Mouse (Mus musculus): ENCODE measurements at regions not wholly inside any gene's neighbourhood (a gene's known extent, or its start where the extent isn't known, plus 50 kb on each side); places are given as distances from the start of the nearest gene placed in this dataset.
"Not testable (repeated sequence)": the region's sequence is repeated elsewhere in the genome, so short reads cannot be mapped to it uniquely, and the experiment has no call there.

GRCm38 (mm10) chr17:50419551-50419950 lies 89.7 kb upstream of the Plcl2 start:
- not testable (repeated sequence) for ATAC-seq (ENCODE audit: insufficient number of reproducible peaks, insufficient read depth, low FRiP score, low TSS enrichment, low read depth); H3K36me3 ChIP-seq; H3K4me1 ChIP-seq (replicated peaks); H3K27ac ChIP-seq; H3K9me3 ChIP-seq; H3K9ac ChIP-seq (replicated peaks); H3K27me3 ChIP-seq; H3K4me3 ChIP-seq (replicated peaks); H3K4me2 ChIP-seq

- no peaks in the 10 kb centered on the region for H3K27me3 ChIP-seq
- H3K36me3 ChIP-seq = no peaks in the 10 kb centered on the region
- H3K27ac ChIP-seq = no peak overlapping the region
- H3K4me1 ChIP-seq (replicated peaks) = no peaks in the 10 kb centered on the region
- ATAC-seq (ENCODE audit: insufficient number of reproducible peaks, insufficient read depth, low FRiP score, low TSS enrichment, low read depth) = 0 out of 2 replicates have a peak, but pooled peaks have one; percentile 66
- no peak overlapping the region for H3K4me2 ChIP-seq
- WGBS = 87% methylated on average over 7 of the region's 12 CpGs
- 0 out of 2 replicates have a peak, but pooled peaks cover 8% of the 10 kb centered on the region for H3K9me3 ChIP-seq
- no peak overlapping the region for H3K9ac ChIP-seq (replicated peaks)
- H3K4me3 ChIP-seq (replicated peaks) = no peak overlapping the region
Measured at GRCm38 (mm10) chr17:50419966-50420365, 89.2 kb upstream of the Plcl2 start.

DNA sequence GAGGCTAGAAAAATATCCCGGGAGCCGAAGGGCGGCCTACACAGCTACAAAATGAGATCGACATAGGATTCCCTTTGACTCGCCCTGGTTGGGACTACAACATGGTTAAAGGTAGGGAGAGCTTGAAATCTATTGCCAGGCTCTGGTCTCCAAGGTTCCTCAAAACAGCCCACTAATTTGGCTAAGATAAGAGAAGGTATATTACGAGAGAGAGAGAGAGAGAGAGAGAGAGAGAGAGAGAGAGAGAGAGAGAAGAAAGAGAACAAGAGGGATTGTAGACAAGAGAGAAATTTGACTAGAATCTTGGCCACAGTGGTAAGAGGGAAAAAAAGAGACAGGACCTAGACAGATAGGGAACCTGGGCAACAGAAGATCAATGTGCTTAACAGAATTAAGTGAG lies 88.5 kb upstream of the Plcl2 start:
- Histone ChIP-seq H3K27me3 (no peaks in the 10 kb centered on the region), H3K27ac (no peak overlapping the region), H3K36me3 (no peaks in the 10 kb centered on the region), H3K4me1 (replicated peaks) (no peaks in the 10 kb centered on the region), H3K4me3 (replicated peaks) (no peak overlapping the region), H3K4me2 (no peak overlapping the region), H3K9ac (replicated peaks) (no peak overlapping the region), H3K9me3 (0 out of 2 replicates have a peak, but pooled peaks cover 8% of the 10 kb centered on the region)
- WGBS = 90% methylated on average over 6 of the region's 6 CpGs
- no peak for ATAC-seq (ENCODE audit: insufficient number of reproducible peaks, insufficient read depth, low FRiP score, low TSS enrichment, low read depth)

DNA sequence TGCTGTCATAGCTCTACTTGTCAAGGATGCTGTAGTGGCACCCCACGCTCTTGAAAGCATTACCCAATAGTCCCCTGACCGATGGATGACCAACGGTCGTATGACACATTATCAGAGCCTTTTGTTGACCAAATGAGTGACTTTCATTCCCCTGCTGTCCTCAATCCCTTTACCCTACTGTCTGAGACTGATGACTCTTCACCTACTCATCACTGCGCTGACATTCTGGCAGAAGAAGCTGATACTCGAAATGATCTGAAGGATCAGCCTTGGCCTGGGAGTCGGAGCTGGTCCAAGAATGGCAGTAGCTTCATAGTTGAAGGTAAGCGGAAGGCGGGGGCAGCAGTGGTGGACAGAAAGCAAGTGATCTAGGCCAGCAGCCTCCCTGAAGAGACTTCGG lies 87.7 kb upstream of the Plcl2 start:
- Histone ChIP-seq H3K4me2 (no peak overlapping the region), H3K4me3 (replicated peaks) (no peak overlapping the region), H3K27me3 (no peaks in the 10 kb centered on the region), H3K36me3 (no peaks in the 10 kb centered on the region), H3K9me3 (0 out of 2 replicates have a peak, but pooled peaks cover 8% of the 10 kb centered on the region), H3K4me1 (replicated peaks) (no peaks in the 10 kb centered on the region), H3K27ac (no peak overlapping the region), H3K9ac (replicated peaks) (no peak overlapping the region)
- 92% methylated on average over 10 of the region's 10 CpGs for WGBS
- ATAC-seq (ENCODE audit: insufficient number of reproducible peaks, insufficient read depth, low FRiP score, low TSS enrichment, low read depth) = no peak

- H3K27ac ChIP-seq = no peak overlapping the region
- no peaks in the 10 kb centered on the region for H3K36me3 ChIP-seq
- H3K4me2 ChIP-seq = no peak overlapping the region
- 0 out of 2 replicates have a peak, but pooled peaks cover 5% of the 10 kb centered on the region for H3K27me3 ChIP-seq
- no peak for ATAC-seq (ENCODE audit: insufficient number of reproducible peaks, insufficient read depth, low FRiP score, low TSS enrichment, low read depth)
- no peaks in the 10 kb centered on the region for H3K9me3 ChIP-seq
- 92% methylated on average over 3 of the region's 3 CpGs for WGBS
- H3K4me3 ChIP-seq (replicated peaks) = no peak overlapping the region
- no peaks in the 10 kb centered on the region for H3K4me1 ChIP-seq (replicated peaks)
- H3K9ac ChIP-seq (replicated peaks) = no peak overlapping the region
Measured at GRCm38 (mm10) chr17:50425110-50425509, 84.1 kb upstream of the Plcl2 start.

- H3K4me1 ChIP-seq (replicated peaks) = no peaks in the 10 kb centered on the region
- H3K9ac ChIP-seq (replicated peaks) = no peak overlapping the region
- H3K4me3 ChIP-seq (replicated peaks) = no peak overlapping the region
- H3K9me3 ChIP-seq = no peaks in the 10 kb centered on the region
- H3K36me3 ChIP-seq = no peaks in the 10 kb centered on the region
- H3K4me2 ChIP-seq = no peak overlapping the region
- 0 out of 2 replicates have a peak, but pooled peaks cover 5% of the 10 kb centered on the region for H3K27me3 ChIP-seq
- H3K27ac ChIP-seq = no peak overlapping the region
- 86% methylated on average over 4 of the region's 4 CpGs for WGBS
- no peak for ATAC-seq (ENCODE audit: insufficient number of reproducible peaks, insufficient read depth, low FRiP score, low TSS enrichment, low read depth)
Measured at GRCm38 (mm10) chr17:50425531-50425930, 83.7 kb upstream of the Plcl2 start.

DNA sequence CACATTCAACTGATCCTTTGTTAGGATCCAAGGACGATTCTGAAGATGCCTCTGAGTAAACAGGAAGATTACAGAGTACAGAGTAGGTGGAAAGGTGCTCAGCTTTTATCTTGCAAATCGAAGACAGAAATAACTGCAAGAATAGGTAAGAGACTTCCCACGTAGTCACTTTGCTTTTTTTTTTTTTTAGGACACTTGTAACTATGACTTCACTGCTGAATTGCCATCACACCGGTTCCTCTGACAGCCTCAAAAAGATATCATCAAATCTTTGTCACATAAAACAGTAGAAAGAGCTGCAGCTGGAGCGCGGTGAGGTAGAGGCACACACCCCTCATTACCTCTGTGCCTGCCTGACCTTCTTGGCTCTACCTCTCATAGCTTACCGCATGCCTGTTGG lies 83.1 kb upstream of the Plcl2 start:
- no peak overlapping the region for H3K27ac ChIP-seq
- no peaks in the 10 kb centered on the region for H3K36me3 ChIP-seq
- ATAC-seq (ENCODE audit: insufficient number of reproducible peaks, insufficient read depth, low FRiP score, low TSS enrichment, low read depth) = no peak

GRCm38 (mm10) chr17:50427331-50428003 lies 81.7 kb upstream of the Plcl2 start:
- H3K27ac ChIP-seq = no peak overlapping the region
- no peak overlapping the region for H3K4me2 ChIP-seq
- ATAC-seq (ENCODE audit: insufficient number of reproducible peaks, insufficient read depth, low FRiP score, low TSS enrichment, low read depth) = no peak
- 0 out of 2 replicates have a peak, but pooled peaks cover 5% of the 10 kb centered on the region for H3K27me3 ChIP-seq
- 30% methylated on average over 10 of the region's 10 CpGs for WGBS
- H3K4me3 ChIP-seq (replicated peaks) = no peak overlapping the region
- H3K9me3 ChIP-seq = no peaks in the 10 kb centered on the region
- no peak overlapping the region for H3K9ac ChIP-seq (replicated peaks)
- no peaks in the 10 kb centered on the region for H3K4me1 ChIP-seq (replicated peaks)
- no peaks in the 10 kb centered on the region for H3K36me3 ChIP-seq

More for the DNA sequence above, 83.1 kb upstream of the Plcl2 start:
- Histone ChIP-seq H3K4me2 (no peak overlapping the region), H3K27me3 (0 out of 2 replicates have a peak, but pooled peaks cover 5% of the 10 kb centered on the region), H3K9ac (replicated peaks) (no peak overlapping the region), H3K4me1 (replicated peaks) (no peaks in the 10 kb centered on the region), H3K9me3 (no peaks in the 10 kb centered on the region), H3K4me3 (replicated peaks) (no peak overlapping the region)
- 74% methylated on average over 7 of the region's 7 CpGs for WGBS

- Histone ChIP-seq H3K4me2 (no peak overlapping the region), H3K9ac (replicated peaks) (no peak overlapping the region), H3K4me3 (replicated peaks) (no peak overlapping the region), H3K27ac (no peak overlapping the region), H3K36me3 (no peaks in the 10 kb centered on the region), H3K9me3 (no peaks in the 10 kb centered on the region), H3K4me1 (replicated peaks) (no peaks in the 10 kb centered on the region), H3K27me3 (0 out of 2 replicates have a peak, but pooled peaks cover 5% of the 10 kb centered on the region)
- WGBS = 62% methylated on average over 5 of the region's 5 CpGs
- ATAC-seq (ENCODE audit: insufficient number of reproducible peaks, insufficient read depth, low FRiP score, low TSS enrichment, low read depth) = no peak
Measured at GRCm38 (mm10) chr17:50428004-50428560, 81.1 kb upstream of the Plcl2 start.

- Histone ChIP-seq H3K4me2 (no peak overlapping the region), H3K4me1 (replicated peaks) (no peaks in the 10 kb centered on the region), H3K27me3 (0 out of 2 replicates have a peak, but pooled peaks cover 5% of the 10 kb centered on the region), H3K36me3 (no peaks in the 10 kb centered on the region), H3K4me3 (replicated peaks) (no peak overlapping the region), H3K9me3 (no peaks in the 10 kb centered on the region), H3K27ac (no peak overlapping the region), H3K9ac (replicated peaks) (no peak overlapping the region)
- 85% methylated on average over 6 of the region's 6 CpGs for WGBS
- no peak for ATAC-seq (ENCODE audit: insufficient number of reproducible peaks, insufficient read depth, low FRiP score, low TSS enrichment, low read depth)
Measured at GRCm38 (mm10) chr17:50432559-50432958, 76.6 kb upstream of the Plcl2 start.

DNA sequence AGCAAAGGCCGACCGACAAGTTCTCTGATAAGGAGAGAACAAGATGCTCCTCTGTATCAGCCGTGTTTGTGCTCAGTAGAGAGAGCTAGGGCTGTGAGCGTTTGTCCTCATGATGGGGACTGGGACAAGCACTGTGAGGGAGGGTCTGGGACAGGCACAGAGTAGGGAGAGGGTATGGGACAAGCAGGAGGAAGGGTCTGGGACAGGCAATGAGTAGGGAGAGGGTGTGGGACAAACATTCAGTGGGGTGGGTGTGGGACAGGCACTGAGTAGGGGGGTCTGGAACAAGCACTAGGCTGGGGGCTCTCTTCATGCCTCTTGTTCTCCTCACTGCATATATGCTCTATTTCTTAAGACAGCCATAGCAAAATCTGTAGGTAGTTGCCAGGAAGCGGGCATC lies 70.2 kb upstream of the Plcl2 start:
- Histone ChIP-seq H3K4me3 (replicated peaks) (no peak overlapping the region), H3K4me2 (no peak overlapping the region), H3K27ac (no peak overlapping the region), H3K9ac (replicated peaks) (no peak overlapping the region), H3K4me1 (replicated peaks) (no peaks in the 10 kb centered on the region), H3K27me3 (no peaks in the 10 kb centered on the region), H3K36me3 (no peaks in the 10 kb centered on the region), H3K9me3 (no peaks in the 10 kb centered on the region)
- ATAC-seq (ENCODE audit: insufficient number of reproducible peaks, insufficient read depth, low FRiP score, low TSS enrichment, low read depth) = no peak
- 88% methylated on average over 5 of the region's 5 CpGs for WGBS

GRCm38 (mm10) chr17:50439365-50439764 lies 69.8 kb upstream of the Plcl2 start:
- Histone ChIP-seq H3K27me3 (no peaks in the 10 kb centered on the region), H3K4me3 (replicated peaks) (no peak overlapping the region), H3K36me3 (no peaks in the 10 kb centered on the region), H3K27ac (no peak overlapping the region), H3K4me1 (replicated peaks) (no peaks in the 10 kb centered on the region), H3K4me2 (no peak overlapping the region), H3K9ac (replicated peaks) (no peak overlapping the region), H3K9me3 (no peaks in the 10 kb centered on the region)
- no peak for ATAC-seq (ENCODE audit: insufficient number of reproducible peaks, insufficient read depth, low FRiP score, low TSS enrichment, low read depth)
- WGBS = 74% methylated on average over 3 of the region's 3 CpGs

All from limb, embryonic 12.5 days (tissue).